Comparison of ENCODE assay signal across 9 mouse cellular contexts in genomic region chr10:68090197-68090535, GRCm38 (mm10).
DNase-seq lines count a peak whose midpoint lies in the region; ATAC-seq and TF ChIP-seq lines count a peak whose summit lies in the region.
"Had no signal": no experiment of that assay in that cellular context is flagged by ENCODE, and none has a peak within 500 bp of the region (broad histone marks: within the 10 kb centered on the region; RNA-seq: fewer than 3 reads in every experiment).

No protein-coding gene starts in this region.

- peaks cover 4% of the 10 kb centered on the region; the same call in 1 of the 2 replicates for H3K36me3 ChIP-seq in liver, adult 2 months (ENCODE audit: control insufficient read depth, insufficient read depth, low read length)
- 0 out of 2 replicates have a peak, but pooled peaks cover 6% of the 10 kb centered on the region for H3K36me3 ChIP-seq in intestine, embryonic 14.5 days (ENCODE audit: control insufficient read depth, insufficient read depth, low read length)
- H3K36me3 ChIP-seq in forebrain, embryonic 13.5 days (ENCODE audit: poor library complexity, severe bottlenecking): no peaks in the 10 kb centered on the region
- H3K36me3 ChIP-seq: G1E had no signal

- no peaks in the 10 kb centered on the region for H3K27me3 ChIP-seq in liver, adult 2 months (ENCODE audit: control insufficient read depth, insufficient read depth, low read length)
- no peaks in the 10 kb centered on the region for H3K27me3 ChIP-seq in intestine, embryonic 14.5 days (replicated peaks; ENCODE audit: control insufficient read depth, insufficient read depth, low read length)
- no peaks in the 10 kb centered on the region for H3K27me3 ChIP-seq in forebrain, embryonic 13.5 days

- H3K4me1 ChIP-seq in liver, adult 2 months (ENCODE audit: control insufficient read depth, insufficient read depth, low read length): peaks cover 27% of the 10 kb centered on the region
- H3K4me1 ChIP-seq in intestine, embryonic 14.5 days (replicated peaks; ENCODE audit: control insufficient read depth, insufficient read depth, low read length): peaks cover 13% of the 10 kb centered on the region; the same call in 1 of the 2 replicates
- no peaks in the 10 kb centered on the region for H3K4me1 ChIP-seq in forebrain, embryonic 13.5 days

- H3K9ac ChIP-seq in liver, adult 2 months (ENCODE audit: low read depth, low read length): peak overlapping the region; percentile 54; the same call in 1 of the 2 replicates
- no peak overlapping the region for H3K9ac ChIP-seq in intestine, embryonic 14.5 days (ENCODE audit: low read length)
- no peak overlapping the region for H3K9ac ChIP-seq in forebrain, embryonic 13.5 days

- no peak overlapping the region for H3K4me3 ChIP-seq in liver, adult 2 months (ENCODE audit: insufficient read depth, low read depth, low read length)
- H3K4me3 ChIP-seq in intestine, embryonic 14.5 days (ENCODE audit: low read depth, low read length): no peak overlapping the region
- no peak overlapping the region for H3K4me3 ChIP-seq in forebrain, embryonic 13.5 days

- peak; percentile 94 for DNase-seq in liver, adult 2 months (ENCODE audit: extremely low read depth, low read depth, low spot score)
- DNase-seq in liver: no peak
- peak; percentile 68 to 85 for DNase-seq in cerebellum, postnatal 25 days
- DNase-seq in intestine, embryonic 14.5 days (ENCODE audit: low spot score): peak; percentile 59
- peak; percentile 85 to 92 for DNase-seq in lung, postnatal 4 days
- no peak for DNase-seq in frontal cortex, postnatal 14 days (ENCODE audit: low spot score in 2 of 2)

- WGBS in liver, adult 2 months: 5% methylated on average over 4 of the region's 4 CpGs
- WGBS in intestine, embryonic 14.5 days: 46% methylated on average over 4 of the region's 4 CpGs
- 84% methylated on average over 4 of the region's 4 CpGs for WGBS in forebrain, embryonic 13.5 days

- no peak for TF ChIP-seq CTCF in liver, adult 2 months (IDR thresholded peaks at IDR 0.05; ENCODE audit: low read depth, low read length)

- ATAC-seq in intestine, embryonic 14.5 days (replicated peaks; ENCODE audit: low FRiP score, low TSS enrichment, low read depth): no peak
- ATAC-seq in erythroblast, adult 5-6 weeks (replicated peaks; ENCODE audit: low FRiP score, poor library complexity, severe bottlenecking): no peak
- ATAC-seq in forebrain, embryonic 13.5 days: no peak

- TF ChIP-seq POLR2A in liver, adult 2 months (IDR thresholded peaks at IDR 0.05; ENCODE audit: extremely low read depth, insufficient read depth, low read length): no peak

- H3K79me2 ChIP-seq in liver, adult 2 months (ENCODE audit: control insufficient read depth, insufficient read depth, low read length): no peaks in the 10 kb centered on the region

- H3K9me3 ChIP-seq in intestine, embryonic 14.5 days (ENCODE audit: control insufficient read depth, low read length): no peaks in the 10 kb centered on the region
- H3K9me3 ChIP-seq in forebrain, embryonic 13.5 days (replicated peaks): no peaks in the 10 kb centered on the region

- H3K4me2 ChIP-seq in intestine, embryonic 14.5 days (ENCODE audit: low read length): no peak overlapping the region
- no peak overlapping the region for H3K4me2 ChIP-seq in forebrain, embryonic 13.5 days

- peak overlapping the region; percentile 80 for H3K27ac ChIP-seq in liver, adult 2 months (replicated peaks; ENCODE audit: insufficient read depth, low read depth, low read length)
- peak overlapping the region; percentile 47; the same call in 1 of the 2 replicates for H3K27ac ChIP-seq in intestine, embryonic 14.5 days (ENCODE audit: low read depth)
- H3K27ac ChIP-seq in forebrain, embryonic 13.5 days: no peak overlapping the region

Comparison
In these comparisons a context has a peak if more than half of its experiments do, and no peak if none do; other contexts are left out.
1. DNase-seq: peak in liver, adult 2 months (single experiment), cerebellum, postnatal 25 days (2 of 2), intestine, embryonic 14.5 days (single experiment) and lung, postnatal 4 days (2 of 2); none in liver (single experiment) and frontal cortex, postnatal 14 days (0 of 2).